Comparison of ENCODE assay signal across 8 mouse cellular contexts in the genomic region with DNA sequence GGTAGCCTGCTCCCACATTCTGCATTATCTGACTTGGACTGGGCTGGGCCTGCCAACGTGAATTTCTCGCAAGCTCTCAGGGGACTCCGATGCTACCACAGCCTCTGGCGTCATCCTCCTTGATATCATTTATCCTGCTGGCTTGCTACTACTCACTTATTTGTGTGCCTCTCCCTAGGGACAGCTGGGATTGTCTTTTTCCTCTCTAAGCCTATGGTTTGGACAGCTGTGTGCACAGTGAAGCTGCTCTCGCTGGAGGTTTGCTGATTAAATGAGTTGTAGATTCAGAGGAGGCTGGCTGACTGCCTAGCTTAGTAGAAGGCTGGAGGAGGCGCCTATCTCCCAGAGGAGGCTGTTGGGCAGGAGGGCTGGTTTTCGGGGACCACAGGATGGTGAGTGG. TPM values are rescaled to one million over a fixed set of nuclear protein-coding genes. Genes with fewer than 3 reads are reported as not detected.
A peak's percentile ranks its signal among the peaks of the same experiment; 100 is the strongest.
DNase-seq lines count a peak whose midpoint lies in the region; ATAC-seq and TF ChIP-seq lines count a peak whose summit lies in the region.
"Had no signal": no experiment of that assay in that cellular context is flagged by ENCODE, and none has a peak within 500 bp of the region (broad histone marks: within the 10 kb centered on the region; RNA-seq: fewer than 3 reads in every experiment).

No protein-coding gene starts in this region.

- no peaks in the 10 kb centered on the region for H3K36me3 ChIP-seq in hindbrain, embryonic 14.5 days (replicated peaks; ENCODE audit: control insufficient read depth, insufficient read depth)

- TF ChIP-seq POLR2A in embryonic fibroblast, embryonic 13.5 days (IDR thresholded peaks at IDR 0.05; ENCODE audit: low read depth, low read length): no peak

- no peaks in the 10 kb centered on the region for H3K27me3 ChIP-seq in hindbrain, embryonic 14.5 days (ENCODE audit: control insufficient read depth, insufficient read depth, low read length)

- H3K27ac ChIP-seq in embryonic fibroblast, embryonic 13.5 days (ENCODE audit: insufficient read depth, low read length): peak overlapping the region; percentile 90
- H3K27ac ChIP-seq in hindbrain, embryonic 14.5 days: peak overlapping the region; percentile 35; the same call in 1 of the 2 replicates
- H3K27ac ChIP-seq: left cerebral cortex, adult 2 months had no signal

- WGBS in hindbrain, embryonic 14.5 days: 40% methylated on average over 7 of the region's 7 CpGs

- H3K4me3 ChIP-seq in embryonic fibroblast, embryonic 13.5 days (ENCODE audit: insufficient read depth, low read length): no peak overlapping the region
- H3K4me3 ChIP-seq in hindbrain, embryonic 14.5 days (replicated peaks; ENCODE audit: low read length): no peak overlapping the region
- H3K4me3 ChIP-seq: left cerebral cortex, adult 2 months had no signal

- H3K9me3 ChIP-seq in hindbrain, embryonic 14.5 days (ENCODE audit: control insufficient read depth, low read length): no peaks in the 10 kb centered on the region

- intact Hi-C loops in left cerebral cortex, postnatal 10 days (cut with DNase I): loop anchor here (5.0 kb wide), 1 partner anchor 60 kb away; a partner anchor contains a TSS

- DNase-seq in adipocyte (ENCODE audit: low spot score): peak; percentile 32
- peak; percentile 28 for DNase-seq in hindbrain, embryonic 14.5 days (ENCODE audit: low spot score)
- peak; percentile 38 to 64 for DNase-seq in left cerebral cortex, postnatal 10 days (ENCODE audit: extremely low spot score in 1 of 2, low spot score in 2 of 2)
- DNase-seq in right cerebral cortex, postnatal 25 days: peak; percentile 53
- DNase-seq in urinary bladder, postnatal 10 days (ENCODE audit: low spot score): no peak
- DNase-seq in ovary, adult 18-20 months (ENCODE audit: low spot score): no peak

- H3K9ac ChIP-seq in hindbrain, embryonic 14.5 days: no peak overlapping the region

- H3K4me2 ChIP-seq in hindbrain, embryonic 14.5 days (replicated peaks): no peak overlapping the region

- ATAC-seq in hindbrain, embryonic 14.5 days (ENCODE audit: low FRiP score): peak; percentile 43; the same call in 1 of the 2 replicates

- peaks cover 14% of the 10 kb centered on the region for H3K4me1 ChIP-seq in embryonic fibroblast, embryonic 13.5 days (ENCODE audit: control insufficient read depth, insufficient read depth, low read length)
- H3K4me1 ChIP-seq in hindbrain, embryonic 14.5 days (replicated peaks; ENCODE audit: control insufficient read depth, insufficient read depth, low read length): 0 out of 2 replicates have a peak, but pooled peaks cover 6% of the 10 kb centered on the region

- TF ChIP-seq CTCF in embryonic fibroblast, embryonic 13.5 days (IDR thresholded peaks at IDR 0.05; ENCODE audit: borderline replicate concordance, insufficient read depth, low read length): no peak

RNA-seq across cellular contexts. Expression of a gene that starts 46.8 kb away (rescaled TPM):
- 17.3 and 43.6 TPM in 2 replicates for polyA plus RNA-seq in embryonic fibroblast, embryonic 13.5 days (2011; ENCODE audit: insufficient read length, low read depth, missing spikeins)
- 12.2 and 12.6 TPM in 2 replicates for polyA plus RNA-seq in hindbrain, embryonic 14.5 days (2014; fragmentation: Nextera tagmentation; extraction: Ambion mirVana)
- total RNA-seq in left cerebral cortex, postnatal 10 days (2021): 10 to 100 TPM; 20.3 to 20.9 TPM

Comparison
In these comparisons a context has a peak if more than half of its experiments do, and no peak if none do; other contexts are left out.
1. DNase-seq: peak in adipocyte (single experiment), hindbrain, embryonic 14.5 days (single experiment), left cerebral cortex, postnatal 10 days (2 of 2) and right cerebral cortex, postnatal 25 days (single experiment); none in urinary bladder, postnatal 10 days (single experiment) and ovary, adult 18-20 months (single experiment).